Mouse (Mus musculus) limb, embryonic 12.5 days (tissue): ENCODE results near the gene H6pd. TPM values are rescaled to one million over a fixed set of nuclear protein-coding genes. Genes with fewer than 3 reads are reported as not detected.
A peak's percentile ranks its signal among the peaks of the same experiment; 100 is the strongest.

Source experiments
- ATAC-seq: fragments of 200-750 bp; cut with Nextera tagmentation; 2 replicates; pipeline ENCODE4 v1.8.0; 2017; ENCODE audit warnings: low read depth, moderate TSS enrichment; ENCODE audit not compliant: insufficient number of reproducible peaks, insufficient read depth, low FRiP score, low TSS enrichment
- H3K27ac ChIP-seq: fragments of 300-500 bp; sonication (generic); 2 replicates; pipeline ENCODE4 v1.5.1; 2016; ENCODE audit warnings: mild to moderate bottlenecking, moderate library complexity
- H3K27me3 ChIP-seq: fragments of 300-500 bp; sonication (generic); 2 replicates; pipeline ENCODE4 v1.6.1; 2016; ENCODE audit warnings: mild to moderate bottlenecking, moderate library complexity
- H3K36me3 ChIP-seq: fragments of 300-500 bp; sonication (generic); 2 replicates; pipeline ENCODE4 v1.6.1; 2016; ENCODE audit warnings: mild to moderate bottlenecking, moderate library complexity
- H3K4me1 ChIP-seq: fragments of 300-500 bp; sonication (generic); replicated peaks from 2 replicates; pipeline ENCODE4 v1.6.1; 2016
- H3K4me2 ChIP-seq: fragments of 300-500 bp; sonication (generic); 2 replicates; pipeline ENCODE4 v1.6.1; 2016; ENCODE audit warnings: mild to moderate bottlenecking, moderate library complexity
- H3K4me3 ChIP-seq: fragments of 300-500 bp; sonication (generic); replicated peaks from 2 replicates; pipeline ENCODE4 v1.5.1; 2016; ENCODE audit warnings: mild to moderate bottlenecking
- H3K9ac ChIP-seq: fragments of 300-500 bp; sonication (generic); replicated peaks from 2 replicates; pipeline ENCODE4 v1.6.1; 2016; ENCODE audit warnings: mild to moderate bottlenecking, moderate library complexity
- H3K9me3 ChIP-seq: fragments of 300-500 bp; sonication (generic); 2 replicates; pipeline ENCODE4 v1.6.1; 2016; ENCODE audit warnings: mild to moderate bottlenecking, moderate library complexity
- WGBS: fragments of 180-500 bp; shearing (Covaris S2); methylation state at CpG from one replicate; pipeline ENCODE4 v1.1.7; 2016; 5-methylcytosine and 5-hydroxymethylcytosine counted together
- polyA plus RNA-seq: library from polyadenylated mRNA; unstranded; fragments of >200 nt; fragmentation: Nextera tagmentation; extraction: Ambion mirVana; gene quantifications from 2 replicates; pipeline ENCODE4 v1.2.1, GENCODE M21; 2016

H6pd gene
- polyA plus RNA-seq, 1 experiment from 2014 or later = 7.0 TPM

DNA sequence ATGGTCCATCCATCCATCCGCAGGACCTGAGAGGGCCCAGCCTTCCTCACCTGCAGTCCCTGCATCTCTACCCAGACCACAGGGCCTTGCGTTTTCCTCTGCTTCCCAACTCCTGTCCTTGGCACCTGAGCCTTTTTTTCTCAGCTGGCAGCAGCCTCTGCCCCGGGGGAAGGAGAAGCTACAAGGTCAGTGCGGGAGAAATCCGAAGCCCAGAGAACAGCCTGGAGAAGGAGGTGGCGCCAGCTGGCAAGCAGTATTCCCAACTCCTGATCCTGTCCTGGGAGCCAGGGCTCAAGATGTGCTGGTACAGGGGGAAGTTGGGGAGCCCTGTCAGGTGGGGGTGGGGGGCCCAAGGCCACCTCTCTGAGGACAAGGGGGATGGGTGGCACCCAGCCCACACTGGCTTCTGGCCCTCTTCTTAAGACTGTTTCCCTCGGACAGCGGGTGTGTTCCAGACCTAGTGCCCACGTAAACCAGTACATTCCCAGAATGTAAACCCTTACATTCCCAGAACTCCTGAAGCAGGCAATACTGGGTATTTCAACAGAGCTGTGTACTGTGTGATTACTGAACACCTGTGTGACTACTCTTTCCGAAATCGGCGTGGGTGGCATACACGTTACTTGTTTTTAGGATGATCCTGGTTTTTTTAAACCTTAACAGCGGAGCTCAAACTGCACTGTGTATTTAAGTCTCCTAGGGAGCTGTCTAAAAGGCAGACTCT is 9.9 kb downstream of the H6pd start:
- H3K9me3 ChIP-seq = no peaks in the 10 kb centered on the region
- H3K4me1 ChIP-seq = peaks cover 38% of the 10 kb centered on the region
- no peak overlapping the region for H3K4me3 ChIP-seq
- 0 out of 2 replicates have a peak, but pooled peaks cover 3% of the 10 kb centered on the region for H3K27me3 ChIP-seq
- H3K9ac ChIP-seq = no peak overlapping the region
- WGBS = 83% methylated on average over 14 of the region's 14 CpGs
- ATAC-seq = no peak
- no peaks in the 10 kb centered on the region for H3K36me3 ChIP-seq
- H3K27ac ChIP-seq = no peak overlapping the region
- H3K4me2 ChIP-seq = no peak overlapping the region

DNA sequence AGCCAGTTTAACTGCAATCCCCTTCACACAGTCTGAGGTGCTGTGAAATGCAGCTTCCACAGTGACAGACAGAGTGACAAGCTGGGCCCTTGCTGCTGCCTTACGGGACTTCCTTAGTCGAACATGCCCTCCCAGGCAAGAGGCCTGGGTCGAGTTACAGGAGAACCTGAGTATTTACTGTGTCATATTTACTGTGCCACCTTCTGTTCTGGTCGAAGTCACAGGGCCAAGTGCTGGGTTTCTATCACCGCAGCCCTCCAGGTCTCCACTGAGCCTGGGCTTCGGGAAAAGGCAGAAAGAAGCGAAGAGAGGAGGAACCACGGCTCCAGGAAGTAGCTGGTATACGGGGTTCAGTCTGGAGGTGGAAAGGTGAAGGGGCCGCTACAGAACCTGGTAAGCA is 10.8 kb downstream of the H6pd start:
- 56% methylated on average over 10 of the region's 10 CpGs for WGBS
- no peak for ATAC-seq
- H3K4me1 ChIP-seq = peaks cover 30% of the 10 kb centered on the region
- no peak overlapping the region for H3K4me3 ChIP-seq
- H3K9me3 ChIP-seq = no peaks in the 10 kb centered on the region
- H3K27me3 ChIP-seq = 0 out of 2 replicates have a peak, but pooled peaks cover 3% of the 10 kb centered on the region
- H3K36me3 ChIP-seq = no peaks in the 10 kb centered on the region
- no peak overlapping the region for H3K27ac ChIP-seq
- no peak overlapping the region for H3K9ac ChIP-seq
- H3K4me2 ChIP-seq = no peak overlapping the region

DNA sequence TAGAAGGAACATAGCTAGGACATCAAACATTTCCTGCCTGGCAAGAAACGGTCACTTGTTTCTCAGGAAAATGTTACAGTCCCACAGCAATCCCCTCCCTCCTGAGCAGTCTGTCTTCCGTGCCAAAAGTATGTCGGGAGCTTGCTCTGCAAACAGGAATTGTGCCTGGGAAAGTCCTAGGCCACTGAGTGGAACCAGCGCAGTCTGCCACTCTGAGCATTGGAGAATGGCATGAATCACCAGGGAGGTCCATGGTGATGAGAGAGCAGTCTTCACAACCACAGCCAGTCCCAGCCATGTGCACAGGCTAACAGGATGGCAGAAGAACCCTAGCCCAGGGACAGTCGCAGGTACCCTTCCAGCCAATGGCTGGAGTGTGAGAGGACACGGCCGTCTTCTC is 12.4 kb downstream of the H6pd start:
- WGBS = 84% methylated on average over 7 of the region's 7 CpGs
- H3K4me1 ChIP-seq = peaks cover 31% of the 10 kb centered on the region
- 0 out of 2 replicates have a peak, but pooled peaks cover 3% of the 10 kb centered on the region for H3K27me3 ChIP-seq
- H3K4me3 ChIP-seq = no peak overlapping the region
- no peaks in the 10 kb centered on the region for H3K36me3 ChIP-seq
- H3K4me2 ChIP-seq = no peak overlapping the region
- no peaks in the 10 kb centered on the region for H3K9me3 ChIP-seq
- no peak overlapping the region for H3K27ac ChIP-seq
- no peak overlapping the region for H3K9ac ChIP-seq
- ATAC-seq = no peak

DNA sequence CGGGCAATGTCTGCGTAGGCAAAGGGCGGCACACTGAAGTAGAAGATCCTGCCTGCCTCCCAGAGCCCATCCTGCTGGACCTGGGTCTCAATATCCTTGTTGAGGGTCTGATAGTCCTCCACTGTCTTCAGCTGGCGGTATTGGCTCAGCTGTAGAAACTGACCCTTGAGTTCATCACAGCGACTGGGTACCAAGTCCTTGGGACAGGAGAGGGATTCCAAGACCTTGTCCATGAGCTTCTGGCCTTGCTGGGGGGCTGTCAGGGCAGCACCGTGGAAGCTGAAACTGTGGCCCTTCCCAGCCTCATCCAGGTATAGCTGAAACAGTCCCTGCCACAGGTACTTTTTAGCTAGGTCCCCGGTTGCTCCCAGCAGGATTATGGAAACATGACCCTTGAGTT is 12.9 kb downstream of the H6pd start:
- no peaks in the 10 kb centered on the region for H3K36me3 ChIP-seq
- peaks cover 32% of the 10 kb centered on the region for H3K4me1 ChIP-seq
- 0 out of 2 replicates have a peak, but pooled peaks cover 3% of the 10 kb centered on the region for H3K27me3 ChIP-seq
- no peak overlapping the region for H3K27ac ChIP-seq
- ATAC-seq = no peak
- no peak overlapping the region for H3K9ac ChIP-seq
- 91% methylated on average over 7 of the region's 7 CpGs for WGBS
- no peak overlapping the region for H3K4me3 ChIP-seq
- no peak overlapping the region for H3K4me2 ChIP-seq
- H3K9me3 ChIP-seq = no peaks in the 10 kb centered on the region

DNA sequence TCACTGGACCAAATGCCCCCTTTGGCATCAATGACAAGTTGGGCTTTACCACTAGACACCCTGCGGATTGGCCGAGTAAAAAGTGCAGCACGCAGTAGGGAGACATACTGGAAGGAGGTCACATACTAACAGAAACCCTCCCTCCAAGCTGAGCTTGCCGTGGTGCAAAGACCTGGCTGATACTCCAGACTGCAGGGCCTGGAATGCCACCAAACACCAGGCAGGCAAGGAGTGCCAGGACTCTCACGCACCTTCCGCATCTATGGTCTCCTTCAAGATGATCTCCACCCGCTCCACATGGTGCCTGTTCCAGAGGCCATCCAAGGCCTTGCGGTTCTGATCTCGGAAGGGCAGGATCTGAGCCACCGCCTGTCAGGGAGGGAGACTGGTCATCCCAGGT is 14.6 kb downstream of the H6pd start:
- Histone ChIP-seq H3K9ac (no peak overlapping the region), H3K36me3 (no peaks in the 10 kb centered on the region), H3K4me2 (no peak overlapping the region), H3K9me3 (no peaks in the 10 kb centered on the region), H3K4me3 (no peak overlapping the region), H3K27me3 (0 out of 2 replicates have a peak, but pooled peaks cover 7% of the 10 kb centered on the region), H3K4me1 (peaks cover 35% of the 10 kb centered on the region), H3K27ac (no peak overlapping the region)
- no peak for ATAC-seq
- 91% methylated on average over 10 of the region's 10 CpGs for WGBS

DNA sequence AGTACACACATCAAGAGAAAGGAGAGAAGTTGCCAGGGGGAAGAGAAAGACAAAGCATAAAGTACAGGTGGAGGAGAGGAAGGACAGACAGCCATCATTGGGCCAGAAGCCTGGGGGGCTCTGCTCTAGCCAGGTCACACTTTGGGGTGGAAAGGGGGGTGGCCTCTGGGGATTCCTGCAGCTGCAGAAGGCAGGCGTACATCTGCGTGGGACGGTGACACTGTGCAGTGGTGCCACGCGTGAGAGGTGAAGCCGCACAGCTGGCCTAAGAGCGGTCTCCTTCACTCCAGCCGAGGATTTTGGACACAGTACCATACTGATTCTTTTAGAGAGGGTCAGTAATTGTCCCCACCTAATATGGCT is 16.2 kb downstream of the H6pd start:
- H3K27me3 ChIP-seq = 0 out of 2 replicates have a peak, but pooled peaks cover 7% of the 10 kb centered on the region
- no peak overlapping the region for H3K4me3 ChIP-seq
- 88% methylated on average over 8 of the region's 8 CpGs for WGBS
- H3K36me3 ChIP-seq = no peaks in the 10 kb centered on the region
- ATAC-seq = no peak
- H3K9ac ChIP-seq = no peak overlapping the region
- H3K9me3 ChIP-seq = no peaks in the 10 kb centered on the region
- no peak overlapping the region for H3K27ac ChIP-seq
- no peak overlapping the region for H3K4me2 ChIP-seq
- H3K4me1 ChIP-seq = peaks cover 37% of the 10 kb centered on the region

DNA sequence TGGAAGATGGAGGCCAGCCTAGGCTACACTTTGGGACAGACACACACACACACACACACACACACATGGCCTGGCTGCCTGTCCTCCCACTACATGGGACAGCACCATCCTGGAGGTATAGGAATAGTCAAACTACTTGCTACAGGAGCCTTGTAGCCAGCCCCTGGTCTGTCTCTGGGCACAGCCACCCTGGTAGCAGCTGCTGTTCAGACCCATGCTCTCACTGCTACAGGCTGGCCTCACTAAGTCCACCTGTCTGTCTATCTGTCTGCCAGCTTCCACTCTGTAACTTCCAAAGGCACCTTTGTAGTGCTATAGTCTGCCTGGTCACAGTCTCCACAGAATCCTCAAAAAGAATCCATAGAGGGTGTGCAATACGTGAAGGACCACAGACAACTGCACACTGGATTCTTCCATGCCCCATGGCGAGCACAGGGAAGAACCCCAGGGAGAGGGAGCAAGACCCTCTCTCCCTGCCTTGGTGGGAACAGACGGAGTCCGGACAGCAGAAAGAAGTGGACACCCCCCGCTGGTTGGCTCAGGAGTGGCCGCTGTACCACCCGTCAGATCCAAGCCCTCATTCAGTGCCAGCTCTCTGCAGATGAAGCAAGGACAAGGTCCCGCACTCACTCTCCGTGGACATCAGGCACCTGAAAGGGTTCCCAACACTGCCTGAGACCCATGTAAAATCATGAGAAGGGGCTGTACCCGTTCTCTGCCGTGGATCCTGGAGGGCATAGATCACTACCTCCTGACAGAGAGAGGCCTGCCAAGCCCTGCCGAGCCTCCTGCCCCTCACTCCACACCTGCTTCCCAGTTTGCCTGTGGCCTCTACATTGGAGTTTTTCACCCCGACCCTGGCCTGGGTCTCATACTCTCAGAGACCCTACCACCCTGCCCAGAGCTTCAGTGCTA is 16.8 kb downstream of the H6pd start:
- ATAC-seq = no peak
- H3K27ac ChIP-seq = no peak overlapping the region
- no peak overlapping the region for H3K4me2 ChIP-seq
- 82% methylated on average over 13 of the region's 13 CpGs for WGBS
- no peaks in the 10 kb centered on the region for H3K9me3 ChIP-seq
- H3K4me1 ChIP-seq = peaks cover 37% of the 10 kb centered on the region
- 0 out of 2 replicates have a peak, but pooled peaks cover 7% of the 10 kb centered on the region for H3K27me3 ChIP-seq
- H3K36me3 ChIP-seq = no peaks in the 10 kb centered on the region
- no peak overlapping the region for H3K4me3 ChIP-seq
- no peak overlapping the region for H3K9ac ChIP-seq

DNA sequence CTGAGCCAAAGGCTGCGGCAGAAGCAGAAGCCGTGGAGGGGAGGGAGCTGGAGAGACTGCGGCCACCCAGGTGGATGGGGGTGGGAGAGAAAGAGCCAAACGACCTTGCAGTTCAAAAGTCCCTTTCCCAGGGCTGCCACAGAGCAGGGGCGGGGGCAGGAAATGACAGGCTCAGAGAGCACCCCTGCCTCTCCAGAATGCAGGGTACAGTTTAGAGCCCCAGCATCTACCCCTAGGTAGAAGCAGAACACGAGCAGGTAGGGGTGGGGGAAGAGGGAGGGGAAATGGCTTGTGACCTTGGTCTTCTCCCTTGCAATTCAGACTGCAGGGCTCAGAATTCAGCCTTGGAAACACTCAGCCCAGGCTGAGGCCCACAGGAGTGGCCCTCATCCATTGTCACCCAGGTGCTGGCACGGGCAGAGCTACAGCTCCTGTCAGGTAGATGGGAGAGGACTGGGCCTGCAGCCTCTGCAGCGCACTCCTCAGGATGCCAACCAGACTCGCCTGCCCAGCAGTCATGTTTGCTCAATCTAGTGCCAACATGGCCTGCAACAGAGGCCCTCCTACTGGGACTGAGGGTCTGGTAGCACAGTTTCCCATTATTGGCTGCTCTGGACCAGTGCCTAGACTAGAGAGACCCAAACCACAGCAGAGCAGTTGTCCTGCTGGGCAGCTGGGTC is 17.7 kb downstream of the H6pd start:
- H3K4me2 ChIP-seq = peak overlapping the region; percentile 31
- peak overlapping the region; percentile 42 for H3K9ac ChIP-seq
- peak overlapping the region; percentile 70 for H3K27ac ChIP-seq
- ATAC-seq = no peak
- H3K27me3 ChIP-seq = 0 out of 2 replicates have a peak, but pooled peaks cover 7% of the 10 kb centered on the region
- peaks cover 37% of the 10 kb centered on the region for H3K4me1 ChIP-seq
- H3K4me3 ChIP-seq = no peak overlapping the region
- WGBS = 24% methylated on average over 9 of the region's 9 CpGs
- H3K36me3 ChIP-seq = no peaks in the 10 kb centered on the region
- H3K9me3 ChIP-seq = no peaks in the 10 kb centered on the region

DNA sequence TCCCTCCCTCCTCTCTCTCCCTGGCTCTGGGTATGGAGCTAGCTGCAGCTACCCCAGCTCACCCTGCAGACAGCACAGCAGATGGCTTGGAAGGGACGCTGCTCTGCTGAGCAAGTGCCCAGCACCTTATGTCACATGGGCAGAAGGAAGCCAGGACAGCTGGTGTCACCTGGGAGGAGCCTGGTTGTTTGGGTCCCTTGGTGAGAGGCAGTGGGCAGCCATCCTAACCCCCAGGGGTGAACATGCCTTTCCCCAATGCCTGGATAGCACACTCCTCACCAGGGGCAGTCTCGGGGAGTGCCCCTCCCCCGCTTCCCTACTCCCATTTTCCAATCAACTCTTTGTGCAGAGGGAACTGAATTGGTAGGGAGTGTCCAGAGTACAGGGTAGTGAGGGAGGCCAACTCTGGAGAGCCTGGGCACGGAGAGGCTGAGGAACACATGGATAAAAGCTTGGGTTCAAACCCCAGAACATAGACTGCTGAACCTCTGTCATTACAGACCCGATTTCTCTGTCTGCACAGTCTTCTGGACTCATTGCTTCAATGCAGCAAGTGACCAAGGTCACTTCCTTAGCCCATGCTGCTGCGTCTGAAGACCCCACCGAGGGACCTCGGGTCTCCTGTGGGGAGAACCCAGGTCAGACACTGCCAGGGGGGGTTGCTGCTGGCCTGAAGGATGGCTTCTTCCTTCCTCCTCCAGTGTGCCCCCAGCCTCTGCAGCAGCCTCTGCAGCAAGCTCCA is 18.4 kb downstream of the H6pd start:
- H3K4me3 ChIP-seq = no peak overlapping the region
- H3K36me3 ChIP-seq = no peaks in the 10 kb centered on the region
- H3K27me3 ChIP-seq = 0 out of 2 replicates have a peak, but pooled peaks cover 4% of the 10 kb centered on the region
- peak overlapping the region; percentile 42 for H3K9ac ChIP-seq
- peak overlapping the region; percentile 31 for H3K4me2 ChIP-seq
- no peaks in the 10 kb centered on the region for H3K9me3 ChIP-seq
- 8% methylated on average over 8 of the region's 8 CpGs for WGBS
- peak overlapping the region; percentile 70 for H3K27ac ChIP-seq
- no peak; the same call in 1 of the 2 replicates for ATAC-seq
- H3K4me1 ChIP-seq = peaks cover 37% of the 10 kb centered on the region

DNA sequence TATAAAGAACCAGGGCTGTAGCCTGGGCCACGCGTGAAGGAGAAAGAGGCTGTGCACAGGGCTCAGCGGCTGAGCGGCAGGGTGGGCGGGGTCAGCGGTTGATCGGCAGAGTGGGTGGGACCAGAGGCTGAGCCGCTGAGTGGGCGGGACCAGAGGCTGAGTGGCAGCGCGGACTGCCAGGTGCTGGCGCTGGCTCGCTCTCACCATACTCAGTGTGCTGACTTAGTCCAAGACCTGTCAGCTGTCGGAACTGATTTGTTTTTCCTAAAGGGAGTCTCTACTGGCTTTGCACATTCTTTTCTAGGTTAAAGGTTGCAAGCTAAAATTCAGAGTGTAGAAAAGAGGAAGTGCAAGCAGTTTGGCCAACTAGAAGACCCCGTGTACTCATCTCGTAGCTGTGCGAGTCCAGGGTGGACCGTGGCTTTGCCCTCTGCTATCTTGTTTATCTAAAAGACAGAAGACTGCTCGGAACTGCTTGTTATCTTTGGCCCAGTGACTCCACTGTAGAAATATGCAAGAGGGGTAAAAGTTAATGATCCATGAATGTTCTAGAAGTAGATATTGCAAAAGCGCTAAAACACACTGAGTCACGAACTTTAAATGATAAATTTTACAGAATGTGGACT is 19.8 kb downstream of the H6pd start:
- H3K4me1 ChIP-seq = peaks cover 37% of the 10 kb centered on the region
- 12% methylated on average over 21 of the region's 21 CpGs for WGBS
- H3K27me3 ChIP-seq = 0 out of 2 replicates have a peak, but pooled peaks cover 4% of the 10 kb centered on the region
- peak overlapping the region; percentile 25 for H3K4me3 ChIP-seq
- peak overlapping the region; percentile 57 for H3K4me2 ChIP-seq
- peak; percentile 83 for ATAC-seq
- H3K27ac ChIP-seq = no peak overlapping the region
- no peak overlapping the region; the same call in 1 of the 2 replicates for H3K9ac ChIP-seq
- no peaks in the 10 kb centered on the region for H3K36me3 ChIP-seq
- no peaks in the 10 kb centered on the region for H3K9me3 ChIP-seq
